Mouse (Mus musculus) E14TG2a.4 (cell line): ENCODE measurements around the gene G430095P16Rik.

ENCODE experiments used
- CTCF ChIP-seq: conservative IDR thresholded peaks from 2 replicates; pipeline ENCODE4 v1.5.1; 2014; ENCODE audit warnings: low read length
- NANOG ChIP-seq: IDR thresholded peaks from 2 replicates; pipeline ENCODE4 v1.6.1; 2014; ENCODE audit warnings: borderline replicate concordance, low read length, mixed read lengths

- TF ChIP-seq CTCF: no peak
- TF ChIP-seq NANOG: no peak
Observed at GRCm38 (mm10) chr8:84705960-84706359, 16.8 kb upstream of the G430095P16Rik start.
